Mouse (Mus musculus) limb, embryonic 13.5 days (tissue): ENCODE results near the gene A030014E15Rik. TPM values are rescaled to one million over a fixed set of nuclear protein-coding genes. Genes with fewer than 3 reads are reported as not detected.
"Not testable (repeated sequence)": the region's sequence is repeated elsewhere in the genome, so short reads cannot be mapped to it uniquely, and the experiment has no call there.

Experiments used
- ATAC-seq: fragments of 200-750 bp; cut with Nextera tagmentation; 2 replicates; pipeline ENCODE4 v1.8.0; 2017; ENCODE audit warnings: low read depth, moderate number of reproducible peaks, moderate TSS enrichment; ENCODE audit not compliant: low FRiP score
- H3K27ac ChIP-seq: fragments of 300-500 bp; sonication (generic); 2 replicates; pipeline ENCODE4 v1.5.1; 2015; ENCODE audit warnings: inconsistent platforms, mild to moderate bottlenecking, moderate library complexity
- H3K27me3 ChIP-seq: fragments of 300-500 bp; sonication (generic); 2 replicates; pipeline ENCODE4 v1.6.1; 2015; ENCODE audit warnings: mild to moderate bottlenecking, inconsistent platforms
- H3K36me3 ChIP-seq: fragments of 300-500 bp; sonication (generic); 2 replicates; pipeline ENCODE4 v1.6.1; 2015; ENCODE audit warnings: inconsistent platforms, mild to moderate bottlenecking, moderate library complexity
- H3K4me1 ChIP-seq: fragments of 300-500 bp; sonication (generic); 2 replicates; pipeline ENCODE4 v1.6.1; 2015; ENCODE audit warnings: inconsistent platforms
- H3K4me2 ChIP-seq: fragments of 300-500 bp; sonication (generic); replicated peaks from 2 replicates; pipeline ENCODE4 v1.6.1; 2015; ENCODE audit warnings: inconsistent platforms, mild to moderate bottlenecking, moderate library complexity
- H3K4me3 ChIP-seq: fragments of 300-500 bp; sonication (generic); 2 replicates; pipeline ENCODE4 v1.5.1; 2015; ENCODE audit warnings: moderate library complexity, mild to moderate bottlenecking, inconsistent platforms
- H3K9ac ChIP-seq: fragments of 300-500 bp; sonication (generic); 2 replicates; pipeline ENCODE4 v1.6.1; 2015; ENCODE audit warnings: mild to moderate bottlenecking, inconsistent platforms
- H3K9me3 ChIP-seq: fragments of 300-500 bp; sonication (generic); 2 replicates; pipeline ENCODE4 v1.6.1; 2016; ENCODE audit warnings: inconsistent platforms
- WGBS: fragments of 180-500 bp; shearing (Covaris S2); methylation state at CpG from one replicate; pipeline ENCODE4 v1.1.7; 2015; 5-methylcytosine and 5-hydroxymethylcytosine counted together
- polyA plus RNA-seq: library from polyadenylated mRNA; unstranded; fragments of >200 nt; fragmentation: Nextera tagmentation; extraction: Ambion mirVana; gene quantifications from 2 replicates; pipeline ENCODE4 v1.2.1, GENCODE M21; 2015

The A030014E15Rik gene
- polyA plus RNA-seq, 1 experiment from 2014 or later: not detected

- not testable (repeated sequence) for H3K36me3 ChIP-seq, H3K4me3 ChIP-seq, H3K27ac ChIP-seq, H3K27me3 ChIP-seq, H3K9ac ChIP-seq, H3K4me2 ChIP-seq, H3K4me1 ChIP-seq, ATAC-seq, H3K9me3 ChIP-seq
- no CpG with 5 or more reads among the region's 6 CpGs for WGBS
These were observed 18.6 kb downstream of the A030014E15Rik start, which contains the start of gene A030003K21Rik for GRCm38 (mm10) chr1:82943295-82943694. A030003K21Rik (minus strand) TSS chr1:82943388.

DNA sequence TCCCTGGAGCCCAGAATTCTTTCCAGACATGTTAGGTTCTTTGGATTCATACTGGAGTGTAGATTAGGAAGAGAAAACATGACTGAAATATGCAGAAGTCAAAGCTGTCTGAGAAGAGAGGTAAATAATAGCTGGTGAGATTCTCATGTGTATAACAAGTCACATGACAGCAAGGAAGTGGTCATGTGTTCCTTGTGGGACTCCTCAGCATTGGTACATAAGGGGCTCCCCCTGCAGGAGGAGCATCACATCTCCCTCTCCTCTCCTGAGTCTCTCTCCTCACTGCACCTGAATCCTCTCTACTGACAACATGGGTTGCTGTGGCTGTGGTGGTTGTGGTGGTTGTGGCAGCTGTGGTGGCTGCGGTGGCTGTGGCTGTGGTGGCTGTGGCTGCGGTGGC, 21.3 kb downstream of the A030014E15Rik start:
- not testable (repeated sequence) for H3K4me1 ChIP-seq, ATAC-seq, H3K9ac ChIP-seq, H3K36me3 ChIP-seq, H3K4me3 ChIP-seq, H3K27ac ChIP-seq, H3K4me2 ChIP-seq, H3K27me3 ChIP-seq, H3K9me3 ChIP-seq
- WGBS: 89% methylated on average over 2 of the region's 2 CpGs

DNA sequence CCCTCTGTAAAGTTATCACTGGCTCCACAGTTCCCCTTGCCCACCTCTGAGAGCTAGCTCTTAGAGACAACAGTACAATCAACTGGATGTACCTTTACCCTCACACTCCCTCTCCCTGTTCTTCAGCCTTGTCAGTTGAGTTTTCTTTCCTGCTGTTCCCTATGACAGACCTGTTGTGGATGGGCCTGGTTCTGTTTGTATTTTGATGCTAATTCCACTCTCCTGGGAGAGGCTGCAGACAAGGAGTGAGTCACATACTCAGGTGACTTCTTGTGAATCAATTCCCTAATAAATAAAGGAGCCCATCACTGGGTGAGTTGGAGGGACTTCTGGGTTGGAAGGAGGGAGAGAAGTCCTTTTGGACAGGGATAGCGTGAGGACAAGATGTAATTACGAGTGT, 23.9 kb downstream of the A030014E15Rik start:
- Histone ChIP-seq H3K27me3 (no peaks in the 10 kb centered on the region), H3K27ac (no peak overlapping the region), H3K9me3 (no peaks in the 10 kb centered on the region), H3K4me3 (no peak overlapping the region), H3K9ac (no peak overlapping the region), H3K4me2 (no peak overlapping the region), H3K4me1 (no peaks in the 10 kb centered on the region), H3K36me3 (no peaks in the 10 kb centered on the region)
- ATAC-seq: no peak
- 80% methylated on average over 2 of the region's 2 CpGs for WGBS

- H3K36me3 ChIP-seq, H3K9me3 ChIP-seq, H3K4me1 ChIP-seq, H3K27ac ChIP-seq, H3K9ac ChIP-seq, H3K4me3 ChIP-seq, ATAC-seq, H3K4me2 ChIP-seq, H3K27me3 ChIP-seq: not testable (repeated sequence)
These were observed 31.2 kb downstream of the A030014E15Rik start, which contains the start of gene Gm7544 for GRCm38 (mm10) chr1:82955913-82956312. Gm7544 (minus strand) TSS chr1:82956013.

DNA sequence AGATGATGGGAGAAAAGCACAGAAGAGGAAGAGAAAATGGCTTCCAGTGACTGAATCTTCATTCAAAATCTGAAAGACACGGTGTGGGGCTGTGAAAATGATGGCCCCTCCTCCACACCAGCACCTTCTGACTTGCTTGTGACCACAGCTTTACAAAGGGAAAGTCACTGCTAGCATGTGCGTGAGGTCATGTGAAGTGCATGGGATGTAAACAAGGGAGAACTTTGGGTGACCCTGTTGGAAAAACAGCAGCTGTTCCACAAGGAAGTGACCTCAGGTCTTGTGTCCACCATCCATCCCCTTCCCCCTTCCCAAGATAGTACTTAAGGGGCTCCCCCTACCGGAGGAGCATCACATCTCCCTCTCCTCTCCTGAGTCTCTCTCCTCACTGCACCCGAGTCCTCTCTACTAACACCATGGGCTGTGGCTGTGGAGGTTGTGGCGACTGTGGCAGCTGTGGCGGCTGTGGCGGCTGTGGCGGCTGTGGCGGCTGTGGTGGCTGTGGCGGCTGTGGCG, 35.2 kb downstream of the A030014E15Rik start, which contains the start of gene Gm47955:
Gene Gm47955, plus strand, starts transcription at position 417 of the 516 bp plus-strand sequence.
- 88% methylated on average over 11 of the region's 11 CpGs for WGBS

GRCm38 (mm10) chr1:82966413-82966812, 41.7 kb downstream of the A030014E15Rik start:
- ATAC-seq: no peak
- Histone ChIP-seq H3K9ac (no peak overlapping the region), H3K36me3 (no peaks in the 10 kb centered on the region), H3K4me1 (no peaks in the 10 kb centered on the region), H3K4me3 (no peak overlapping the region), H3K4me2 (no peak overlapping the region), H3K27me3 (no peaks in the 10 kb centered on the region), H3K9me3 (0 out of 2 replicates have a peak, but pooled peaks cover 5% of the 10 kb centered on the region), H3K27ac (no peak overlapping the region)
- 51% methylated on average over 3 of the region's 3 CpGs for WGBS

More for the DNA sequence above, 35.2 kb downstream of the A030014E15Rik start, which contains the start of gene Gm47955:
- ATAC-seq: no peak
- no peak within 1 kb of the TSS for H3K4me3 ChIP-seq
- H3K9ac ChIP-seq: no peak within 1 kb of the TSS
- 0 out of 2 replicates have a peak, but pooled peaks cover 5% of the 10 kb centered on the region for H3K9me3 ChIP-seq
- no peak within 1 kb of the TSS for H3K4me2 ChIP-seq
- H3K4me1 ChIP-seq: no peaks in the 10 kb centered on the region
- no peak within 1 kb of the TSS for H3K27ac ChIP-seq
- H3K36me3 ChIP-seq: no peaks in the 10 kb centered on the region
- no peaks in the 10 kb centered on the region for H3K27me3 ChIP-seq

- Histone ChIP-seq H3K9me3 (no peaks in the 10 kb centered on the region), H3K4me1 (no peaks in the 10 kb centered on the region), H3K27me3 (no peaks in the 10 kb centered on the region), H3K4me2 (no peak overlapping the region), H3K27ac (no peak overlapping the region), H3K36me3 (no peaks in the 10 kb centered on the region), H3K4me3 (no peak overlapping the region), H3K9ac (no peak overlapping the region)
- no peak for ATAC-seq
- WGBS: 58% methylated on average over 4 of the region's 4 CpGs
These were observed 47.3 kb downstream of the A030014E15Rik start for GRCm38 (mm10) chr1:82972046-82972445.

DNA sequence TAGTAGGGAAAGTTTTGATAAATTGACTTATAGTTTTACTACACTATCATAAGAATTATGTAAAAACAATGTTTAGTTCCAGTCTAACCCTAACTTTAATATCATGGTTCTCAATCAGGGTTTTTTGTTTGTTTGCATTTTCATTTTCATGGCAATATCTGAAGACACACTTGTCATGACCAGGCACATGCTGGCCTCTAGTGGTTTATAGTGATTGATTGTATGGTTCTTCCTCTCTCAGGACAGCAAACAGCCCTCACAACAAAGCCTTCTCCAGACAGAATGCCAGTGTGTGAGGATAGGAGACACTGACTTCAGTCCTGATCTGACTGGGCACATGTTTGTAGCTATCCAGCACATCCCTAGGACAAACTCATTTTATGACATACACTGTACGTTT, 48.5 kb downstream of the A030014E15Rik start:
- Histone ChIP-seq H3K9me3 (no peaks in the 10 kb centered on the region), H3K9ac (no peak overlapping the region), H3K27ac (no peak overlapping the region), H3K4me1 (no peaks in the 10 kb centered on the region), H3K4me2 (no peak overlapping the region), H3K36me3 (no peaks in the 10 kb centered on the region), H3K4me3 (no peak overlapping the region), H3K27me3 (no peaks in the 10 kb centered on the region)
- 70% methylated on average over 1 of the region's 1 CpGs for WGBS
- ATAC-seq: no peak

DNA sequence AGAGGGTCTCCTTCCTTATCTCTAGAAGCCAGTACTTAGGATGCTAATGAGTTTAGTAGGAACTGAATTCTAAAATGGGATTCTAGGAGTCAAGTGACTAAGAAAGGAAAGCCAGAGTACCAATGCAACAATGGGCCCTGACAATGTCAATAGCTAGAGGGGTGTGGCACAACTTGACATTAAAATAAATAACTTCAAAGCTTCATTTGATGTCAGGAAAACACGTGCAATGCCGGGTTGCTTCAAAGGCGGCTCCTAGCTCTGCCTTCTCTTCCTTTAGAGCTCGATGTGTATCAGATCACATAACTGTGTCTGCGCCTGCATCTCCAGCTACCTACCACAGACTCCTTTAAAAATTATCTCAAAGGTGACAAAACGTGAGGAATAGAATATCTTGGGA, 49.2 kb downstream of the A030014E15Rik start:
- H3K27me3 ChIP-seq: no peaks in the 10 kb centered on the region
- H3K27ac ChIP-seq: no peak overlapping the region
- 71% methylated on average over 6 of the region's 6 CpGs for WGBS
- H3K4me1 ChIP-seq: no peaks in the 10 kb centered on the region
- H3K9ac ChIP-seq: no peak overlapping the region
- H3K4me3 ChIP-seq: no peak overlapping the region
- H3K9me3 ChIP-seq: no peaks in the 10 kb centered on the region
- H3K4me2 ChIP-seq: no peak overlapping the region
- no peak for ATAC-seq
- no peaks in the 10 kb centered on the region for H3K36me3 ChIP-seq

GRCm38 (mm10) chr1:82974342-82974741, 49.6 kb downstream of the A030014E15Rik start:
- Histone ChIP-seq H3K27me3 (no peaks in the 10 kb centered on the region), H3K4me1 (no peaks in the 10 kb centered on the region), H3K9me3 (no peaks in the 10 kb centered on the region), H3K4me3 (no peak overlapping the region), H3K9ac (no peak overlapping the region), H3K27ac (no peak overlapping the region), H3K4me2 (no peak overlapping the region), H3K36me3 (no peaks in the 10 kb centered on the region)
- 90% methylated on average over 9 of the region's 9 CpGs for WGBS
- no peak for ATAC-seq

Other genes with a start within 250 kb of the A030014E15Rik start
- 220 and 230 TPM in 2 replicates for gene Mff, start 200.0 kb upstream of the A030014E15Rik start, polyA plus RNA-seq
- gene Tm4sf20, start 156.5 kb upstream of the A030014E15Rik start, polyA plus RNA-seq: 0.20 and 0.23 TPM in 2 replicates
- gene Gm47791, start 153.7 kb upstream of the A030014E15Rik start, polyA plus RNA-seq: not detected in 2 replicates
- 25.3 and 27.4 TPM in 2 replicates for gene Agfg1, start 85.4 kb upstream of the A030014E15Rik start, polyA plus RNA-seq
- gene A030005L19Rik, start 11.6 kb upstream of the A030014E15Rik start, polyA plus RNA-seq: 0.18 TPM in 1 of 2 replicates, not detected in the other
- gene Gm6217, start 6.5 kb downstream of the A030014E15Rik start, polyA plus RNA-seq: not detected in 2 replicates
- gene A030003K21Rik, start 18.5 kb downstream of the A030014E15Rik start, polyA plus RNA-seq: not detected in 2 replicates
- not detected in 2 replicates for gene Gm7544, start 31.1 kb downstream of the A030014E15Rik start, polyA plus RNA-seq
- gene Gm47955, start 35.4 kb downstream of the A030014E15Rik start, polyA plus RNA-seq: not detected in 2 replicates
- gene Gm47959, start 75.6 kb downstream of the A030014E15Rik start, polyA plus RNA-seq: not detected in 2 replicates
- 0.38 and 0.43 TPM in 2 replicates for gene Slc19a3, start 113.5 kb downstream of the A030014E15Rik start, polyA plus RNA-seq
- not detected in 2 replicates for gene Krtap28-10, start 117.6 kb downstream of the A030014E15Rik start, polyA plus RNA-seq
- gene Gm47969, start 120.0 kb downstream of the A030014E15Rik start, polyA plus RNA-seq: not detected in 2 replicates
- not detected in 2 replicates for gene A030005K14Rik, start 134.5 kb downstream of the A030014E15Rik start, polyA plus RNA-seq
- not detected in 2 replicates for gene Krtap28-13, start 136.0 kb downstream of the A030014E15Rik start, polyA plus RNA-seq
- gene Ccl20, start 191.8 kb downstream of the A030014E15Rik start, polyA plus RNA-seq: not detected in 2 replicates
- gene Daw1, start 234.8 kb downstream of the A030014E15Rik start, polyA plus RNA-seq: 0.14 TPM in 1 of 2 replicates, not detected in the other